In genomic region chr5:128846433-128847040, GRCm38 (mm10) we compare ENCODE assay signal across 13 mouse cellular contexts.
DNase-seq lines count a peak whose midpoint lies in the region.
"Had no signal": no experiment of that assay in that cellular context is flagged by ENCODE, and none has a peak within 500 bp of the region (broad histone marks: within the 10 kb centered on the region; RNA-seq: fewer than 3 reads in every experiment).

No protein-coding gene starts in this region.

- peak; percentile 32 to 72 for DNase-seq in layer of hippocampus, adult 18-20 months (ENCODE audit: low spot score in 2 of 2)
- no peak for DNase-seq in layer of hippocampus, postnatal 25 days (ENCODE audit: extremely low spot score in 1 of 2, low spot score in 1 of 2)
- peak; percentile 41 to 47 for DNase-seq in frontal cortex, postnatal 14 days (ENCODE audit: low spot score in 2 of 2)
- peak; percentile 49 to 65 for DNase-seq in left cerebral cortex, adult 9 months (ENCODE audit: low spot score in 2 of 2)
- peak; percentile 53 for DNase-seq in right cerebral cortex, postnatal 14 days
- DNase-seq in testis, postnatal 14 days (ENCODE audit: low spot score): no peak
- no peak for DNase-seq in thymus, adult 18-20 months
- no peak for DNase-seq in T-cell, adult 2 months (ENCODE audit: low spot score)
- DNase-seq: adrenal gland, postnatal 10 days; cerebellum, postnatal 10 days; kidney, adult 18-20 months; lung, postnatal 10 days; spleen, adult 18-20 months had no signal

Comparison
In these comparisons a context has a peak if more than half of its experiments do, and no peak if none do; other contexts are left out.
1. DNase-seq: peak in layer of hippocampus, adult 18-20 months (2 of 2), frontal cortex, postnatal 14 days (2 of 2), left cerebral cortex, adult 9 months (2 of 2) and right cerebral cortex, postnatal 14 days (single experiment); none in layer of hippocampus, postnatal 25 days (0 of 2), testis, postnatal 14 days (single experiment), thymus, adult 18-20 months (0 of 2) and T-cell, adult 2 months (single experiment).